Mouse (Mus musculus) cerebellum, adult 9-11 months (tissue): ENCODE measurements around the gene Smad5.

ENCODE experiments used
- DNase-seq: peaks from one replicate; pipeline ENCODE4 v3.0.0; 2022

Gene Smad5

GRCm38 (mm10) chr13:56757201-56757600 is 54.4 kb downstream of the Smad5 start:
- DNase-seq: no peak

DNA sequence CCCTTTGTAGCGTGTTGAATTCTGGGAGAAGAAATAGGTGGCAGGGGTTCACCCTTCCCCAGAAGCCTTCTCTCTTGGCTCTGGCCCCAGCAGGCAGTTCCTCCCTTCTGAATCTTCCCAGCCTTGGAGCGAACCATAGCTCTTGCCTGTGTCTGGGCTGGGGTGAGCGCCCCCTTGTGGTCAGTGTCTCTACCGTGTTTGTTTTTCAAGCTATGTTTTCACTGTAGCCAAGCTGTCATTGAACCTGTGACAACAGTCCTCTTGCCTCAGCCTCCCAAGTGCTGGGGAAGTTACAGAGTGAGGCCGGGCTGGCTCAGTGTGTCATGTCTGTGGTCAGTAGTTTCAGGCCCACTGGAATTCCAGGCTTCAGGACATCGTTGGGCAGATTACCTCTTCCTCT is 55.7 kb downstream of the Smad5 start:
- peak; percentile 64 for DNase-seq

DNA sequence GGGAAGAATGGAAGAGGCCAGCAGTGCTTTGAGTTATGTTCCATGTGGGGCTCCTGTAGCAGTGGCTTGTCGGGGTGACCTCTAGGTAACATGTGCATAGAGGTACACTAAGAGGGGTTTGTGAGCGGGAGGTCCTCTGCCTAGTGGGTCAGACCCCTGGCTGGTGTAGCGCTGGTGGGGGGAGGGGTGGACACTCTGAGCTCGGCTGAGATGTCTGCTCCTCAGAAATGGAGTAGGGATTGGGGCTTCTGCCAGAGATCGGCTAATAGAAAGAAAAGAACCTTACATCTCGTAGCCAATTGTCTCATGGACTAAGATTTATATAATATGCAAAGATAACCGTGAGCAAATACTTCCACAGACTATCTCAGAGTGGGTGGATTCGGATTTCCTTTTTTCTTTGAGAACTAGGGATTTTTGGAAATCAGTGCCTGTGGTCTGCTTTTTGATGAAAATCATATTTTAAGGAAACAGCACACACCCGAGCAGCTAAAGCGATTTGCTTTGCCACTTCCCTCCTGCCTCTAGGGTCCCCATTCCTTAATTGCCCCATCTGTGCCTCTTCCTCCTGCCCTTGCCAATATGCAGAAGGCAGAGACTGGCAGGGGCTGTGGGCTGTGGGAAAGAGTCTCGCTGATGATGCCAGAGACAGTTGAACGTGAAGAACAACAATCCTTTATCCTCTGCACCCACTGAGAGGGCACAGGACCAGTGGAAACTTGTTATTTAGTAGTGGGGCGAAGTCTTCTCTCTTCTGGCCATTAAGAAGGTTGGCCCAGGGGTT is 59.8 kb downstream of the Smad5 start:
- no peak for DNase-seq

DNA sequence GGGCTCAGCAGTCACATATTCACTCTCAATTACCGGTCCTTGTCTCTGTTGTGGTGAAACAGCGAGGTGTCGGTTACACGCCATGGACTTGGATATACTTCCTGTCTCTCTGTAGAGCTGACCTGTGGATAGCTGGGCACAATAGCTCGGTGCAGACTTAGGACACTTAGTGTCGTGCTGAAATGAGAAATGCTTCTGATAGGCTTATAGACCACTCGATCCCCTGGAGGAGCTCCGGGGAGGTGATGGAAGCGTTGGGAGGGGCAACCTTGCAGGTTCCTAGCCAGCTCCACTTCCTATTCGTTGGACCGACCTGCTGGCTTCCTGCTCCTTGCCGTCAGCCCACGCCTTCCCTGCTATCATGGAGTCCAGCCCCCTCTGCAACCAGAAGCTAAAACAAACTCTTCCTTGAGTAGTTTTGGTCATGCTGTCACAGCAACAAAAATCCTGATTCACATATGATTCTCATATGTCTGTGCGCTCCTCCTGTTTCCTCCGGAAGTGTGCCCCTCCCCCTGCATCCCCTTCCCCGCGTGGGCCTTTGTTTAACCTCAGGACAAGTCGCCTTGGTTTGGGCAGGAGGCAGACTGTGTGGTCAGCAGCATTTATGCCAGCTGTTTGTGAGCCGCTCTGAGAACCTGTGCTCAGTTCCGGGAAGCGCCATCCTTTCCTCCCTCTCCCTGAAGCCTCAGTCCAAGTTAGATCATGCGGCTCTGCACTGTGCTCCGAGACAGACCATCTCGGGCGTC is 62.6 kb downstream of the Smad5 start:
- DNase-seq: no peak

GRCm38 (mm10) chr13:56766211-56766610 is 63.4 kb downstream of the Smad5 start:
- DNase-seq: no peak

GRCm38 (mm10) chr13:56769431-56769830 is 66.6 kb downstream of the Smad5 start:
- no peak for DNase-seq

DNA sequence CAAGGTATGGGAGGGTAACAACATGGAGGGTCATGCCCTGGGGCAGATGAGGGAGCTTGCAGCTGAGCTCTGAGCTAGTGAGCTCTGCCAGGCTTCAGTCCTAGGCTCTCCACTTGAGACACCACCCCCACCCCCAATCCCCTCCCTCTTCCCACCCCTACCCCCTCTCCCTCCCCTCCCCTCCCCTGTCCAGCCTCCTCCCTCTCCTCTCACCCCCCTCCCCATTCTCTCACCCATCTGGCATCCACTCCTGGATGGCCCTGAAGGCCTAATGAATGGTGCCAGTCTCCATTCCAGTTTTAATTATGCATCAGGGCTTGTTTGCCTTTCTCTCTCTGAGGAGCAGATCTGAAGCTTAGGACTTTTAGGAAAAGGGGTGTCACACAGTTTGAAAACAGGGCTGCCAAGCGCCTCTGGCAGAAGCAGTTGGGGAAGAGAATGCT is 67.3 kb downstream of the Smad5 start:
- no peak for DNase-seq

DNA sequence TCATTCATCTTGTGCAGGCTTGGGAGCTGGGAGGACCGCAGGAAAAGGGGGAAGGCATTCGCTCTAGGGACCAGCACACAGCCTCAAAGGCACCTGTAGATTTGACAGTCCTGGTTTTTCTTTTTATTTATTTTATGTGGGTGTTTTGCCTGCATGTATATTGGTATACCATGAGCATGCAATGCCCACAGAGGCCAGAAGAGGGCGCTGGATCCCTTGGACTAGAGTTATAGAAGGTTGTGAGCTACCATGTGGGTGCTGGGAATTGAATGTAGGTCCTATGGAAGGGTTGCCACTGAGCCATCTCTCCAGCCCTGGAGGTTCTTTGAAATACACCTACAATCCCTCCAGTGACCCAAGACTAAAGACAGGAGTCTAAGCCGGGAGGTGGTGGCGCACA is 68.0 kb downstream of the Smad5 start:
- no peak for DNase-seq

GRCm38 (mm10) chr13:56772592-56772991 is 69.8 kb downstream of the Smad5 start:
- no peak for DNase-seq

DNA sequence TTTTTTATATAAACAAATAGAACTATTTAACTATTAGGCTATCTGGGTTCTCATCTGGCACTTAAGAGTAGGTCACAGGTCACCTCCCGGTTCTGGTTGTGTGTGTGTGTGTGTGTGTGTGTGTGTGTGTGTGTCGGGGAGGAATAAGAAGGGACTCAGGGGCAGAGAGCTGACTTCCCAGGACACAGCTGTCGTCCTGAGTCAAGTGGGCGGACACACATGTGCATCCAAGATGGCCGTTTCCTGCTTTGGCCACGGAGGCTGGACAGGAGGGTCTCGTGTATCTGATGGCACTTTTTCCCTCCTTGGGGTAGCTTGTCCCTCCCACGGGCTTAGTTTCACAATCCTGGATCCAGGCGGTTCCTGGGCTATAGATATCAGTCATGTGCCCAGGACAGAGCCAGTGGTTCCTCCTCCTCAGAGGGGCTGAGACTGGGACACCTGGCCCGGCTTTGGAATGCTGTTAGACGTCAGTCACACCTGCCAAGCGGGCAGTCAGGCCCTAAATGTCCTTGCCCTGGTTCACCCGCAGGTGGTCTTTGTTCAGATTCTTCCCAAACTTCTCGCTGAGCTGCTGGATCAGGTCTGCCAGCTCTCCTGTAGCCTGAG is 70.6 kb downstream of the Smad5 start:
- DNase-seq: no peak

DNA sequence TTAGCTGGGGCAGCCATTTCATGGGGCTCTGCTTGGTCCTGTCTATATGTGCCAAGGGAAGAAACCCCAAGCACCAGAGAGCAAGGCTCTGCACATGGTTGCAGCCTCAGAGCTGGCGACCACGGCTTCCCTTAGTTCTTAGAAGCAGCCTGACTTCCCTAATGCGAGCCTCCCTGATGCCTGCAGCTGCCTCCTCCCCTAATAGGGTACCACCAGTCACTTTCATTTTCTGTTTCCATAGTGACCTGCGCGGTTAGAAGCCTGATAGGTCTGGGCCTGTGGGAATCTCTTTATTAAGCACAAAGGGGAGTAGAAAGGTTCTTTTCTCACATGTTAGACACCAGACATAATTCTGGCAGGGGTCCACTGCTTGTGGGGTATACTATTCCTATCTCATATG is 71.5 kb downstream of the Smad5 start:
- no peak for DNase-seq

DNA sequence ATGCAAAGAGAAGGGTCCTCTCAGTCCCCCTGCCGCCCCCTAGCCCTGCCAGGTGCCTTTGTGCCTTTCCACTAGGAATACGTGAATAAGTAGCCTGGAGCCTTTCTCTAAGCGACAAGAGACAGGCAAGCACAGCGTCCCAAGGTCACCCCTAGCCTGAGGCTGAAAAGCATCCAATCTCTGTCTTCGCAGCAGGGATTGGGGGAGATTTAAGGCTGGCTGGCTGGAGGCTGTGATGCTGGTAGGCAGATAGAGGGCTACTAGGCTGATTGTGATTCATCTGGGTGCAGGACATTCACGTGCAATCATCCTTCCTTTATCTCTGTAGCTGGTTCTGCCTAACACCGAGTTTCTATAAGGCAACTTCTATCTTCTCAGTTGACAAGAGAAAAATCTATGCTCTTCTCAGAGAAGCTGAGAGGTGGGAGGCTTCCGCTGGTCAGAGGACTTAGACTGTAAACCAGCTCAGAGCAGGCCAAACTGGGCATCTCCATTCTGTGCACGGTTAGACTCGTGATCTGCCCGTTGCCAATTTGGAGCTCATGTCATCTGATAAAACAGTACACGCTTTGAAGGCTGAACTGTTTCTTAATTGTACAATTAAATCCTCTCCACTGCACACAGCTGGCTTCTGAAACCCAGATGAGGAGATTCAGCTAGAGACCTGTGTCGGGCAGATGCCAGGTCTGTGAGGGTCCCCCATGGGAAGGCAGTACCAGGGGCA is 78.1 kb downstream of the Smad5 start:
- DNase-seq: no peak

DNA sequence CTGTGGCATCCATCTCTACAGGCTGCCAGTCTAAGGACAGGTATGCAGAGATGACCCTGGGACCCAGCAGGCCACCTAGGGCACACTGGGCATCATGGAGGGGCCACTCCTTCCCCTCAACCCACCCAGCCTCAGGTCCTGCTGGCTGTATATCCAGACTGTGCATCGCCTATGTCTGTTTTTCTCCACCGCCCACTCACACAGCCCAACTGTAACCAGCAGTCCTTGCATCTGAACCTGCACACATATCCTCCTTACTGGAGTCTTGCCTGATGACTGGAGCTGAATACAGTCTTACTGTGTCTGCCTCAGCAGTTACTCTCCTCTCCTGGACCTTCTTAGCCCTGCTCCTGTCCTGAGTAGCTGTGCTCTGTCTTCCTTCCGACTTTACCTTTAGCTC is 78.9 kb downstream of the Smad5 start:
- no peak for DNase-seq

GRCm38 (mm10) chr13:56782621-56783020 is 79.8 kb downstream of the Smad5 start:
- DNase-seq: no peak

GRCm38 (mm10) chr13:56790683-56791082 is 87.9 kb downstream of the Smad5 start:
- DNase-seq: no peak
